Mouse (Mus musculus): Measurements from ENCODE around the gene Sart3.

DNA sequence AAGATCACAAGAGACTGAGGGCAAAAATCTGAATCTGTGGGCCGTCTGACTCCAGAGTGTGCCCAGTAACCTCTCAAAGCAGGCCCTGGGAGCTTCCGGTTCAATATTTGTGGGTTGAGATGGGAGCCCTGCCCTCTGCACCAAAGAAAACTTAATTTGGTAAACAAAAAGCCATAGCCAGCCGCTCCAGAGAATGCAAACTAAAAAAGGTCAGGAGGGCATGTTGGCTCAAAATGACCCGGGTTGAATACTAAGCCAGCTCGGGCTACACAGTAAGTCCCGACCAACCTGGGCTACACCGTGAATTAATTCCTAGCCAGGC lies 37.3 kb downstream of the Sart3 start:
- TF ChIP-seq POLR2A (IDR thresholded peaks at IDR 0.05; ENCODE audit: low read depth, low read length), result no peak
- TF ChIP-seq CTCF (conservative IDR thresholded peaks at IDR 0.05; ENCODE audit: insufficient read depth, insufficient read length, low read depth, low read length), result no peak

Data from kidney, adult 2 months (tissue).